Mouse (Mus musculus) neutrophil, adult 59 days (primary cell): ENCODE results near the gene Vmn1r212. TPM values are rescaled to one million over a fixed set of nuclear protein-coding genes. Genes with fewer than 3 reads are reported as not detected.

Source experiments
- total RNA-seq, 2 experiments: library from RNA; stranded (reverse); gene quantifications; 1 replicate in 1 of 2; 2 replicates in 1 of 2; pipeline ENCODE4 v1.2.4; 2023

Vmn1r212 gene
- total RNA-seq = not detected

GRCm38 (mm10) chr13:22884105-22884504, at the start of gene Vmn1r212:
Gene Vmn1r212, minus strand, starts transcription at chr13:22884205.

GRCm38 (mm10) chr13:22857461-22857860, 26.5 kb downstream of the Vmn1r212 start, which contains the start of gene Vmn1r211:
Gene Vmn1r211, minus strand, starts transcription at chr13:22857561.

Other genes with a start within 250 kb of the Vmn1r212 start
- under 1 TPM; 0.13 TPM for gene Vmn1r207-ps, start 154.6 kb downstream of the Vmn1r212 start, total RNA-seq
- not detected for gene Vmn1r208, start 106.8 kb downstream of the Vmn1r212 start, total RNA-seq
- gene Vmn1r209, start 74.5 kb downstream of the Vmn1r212 start, total RNA-seq = under 1 TPM in 1 of 2 experiments, not detected in 1; 0.09 TPM
- gene Vmn1r210, start 52.9 kb downstream of the Vmn1r212 start, total RNA-seq = not detected
- not detected for gene Vmn1r211, start 26.6 kb downstream of the Vmn1r212 start, total RNA-seq
- not detected for gene Vmn1r213, start 123.5 kb upstream of the Vmn1r212 start, total RNA-seq
- not detected for gene Vmn1r214, start 146.2 kb upstream of the Vmn1r212 start, total RNA-seq
- gene Vmn1r215, start 183.8 kb upstream of the Vmn1r212 start, total RNA-seq = not detected
- not detected for gene Vmn1r217, start 234.0 kb upstream of the Vmn1r212 start, total RNA-seq
- gene Vmn1r218, start 248.9 kb upstream of the Vmn1r212 start, total RNA-seq = not detected